7 mouse cellular contexts compared by ENCODE assay signal in genomic region chr9:108340258-108341138, GRCm38 (mm10). TPM values are rescaled to one million over a fixed set of nuclear protein-coding genes. Genes with fewer than 3 reads are reported as not detected.
DNase-seq lines count a peak whose midpoint lies in the region; ATAC-seq and TF ChIP-seq lines count a peak whose summit lies in the region.

No protein-coding gene starts in this region.

- H3K4me2 ChIP-seq in hindbrain, embryonic 15.5 days: peak overlapping the region; percentile 76
- H3K4me2 ChIP-seq in liver, embryonic 15.5 days: peak overlapping the region; percentile 72

- 70% methylated on average over 10 of the region's 10 CpGs for WGBS in hindbrain, embryonic 15.5 days
- 12% methylated on average over 10 of the region's 10 CpGs for WGBS in liver, embryonic 15.5 days (ENCODE audit: insufficient replicate concordance)

- TF ChIP-seq POLR2A in embryonic fibroblast, embryonic 13.5 days (IDR thresholded peaks at IDR 0.05; ENCODE audit: low read depth, low read length): peak; percentile 16; the same call in 1 of the 2 replicates

- DNase-seq in adrenal gland, postnatal 10 days: peak; percentile 45
- DNase-seq in natural killer cell, adult 2 months (ENCODE audit: low spot score in 2 of 2): peak; percentile 22 to 62
- DNase-seq in frontal cortex, postnatal 25 days (ENCODE audit: low spot score in 2 of 2): no peak
- DNase-seq in urinary bladder, postnatal 14 days (ENCODE audit: low spot score): no peak

- no peak for ATAC-seq in hindbrain, embryonic 15.5 days (ENCODE audit: low FRiP score, low read depth)
- ATAC-seq in liver, embryonic 15.5 days (ENCODE audit: insufficient read depth): peak; percentile 60

- no peak for TF ChIP-seq CTCF in embryonic fibroblast, embryonic 13.5 days (IDR thresholded peaks at IDR 0.05; ENCODE audit: borderline replicate concordance, insufficient read depth, low read length)

- H3K9me3 ChIP-seq in hindbrain, embryonic 15.5 days: no peaks in the 10 kb centered on the region
- H3K9me3 ChIP-seq in liver, embryonic 15.5 days (replicated peaks): no peaks in the 10 kb centered on the region

- peaks cover 9% of the 10 kb centered on the region for H3K4me1 ChIP-seq in embryonic fibroblast, embryonic 13.5 days (ENCODE audit: control insufficient read depth, insufficient read depth, low read length)
- peaks cover 21% of the 10 kb centered on the region for H3K4me1 ChIP-seq in hindbrain, embryonic 15.5 days (replicated peaks)
- H3K4me1 ChIP-seq in liver, embryonic 15.5 days (replicated peaks): peaks cover 64% of the 10 kb centered on the region

- H3K4me3 ChIP-seq in embryonic fibroblast, embryonic 13.5 days (ENCODE audit: insufficient read depth, low read length): peak overlapping the region; percentile 76
- peak overlapping the region; percentile 73 for H3K4me3 ChIP-seq in hindbrain, embryonic 15.5 days
- peak overlapping the region; percentile 88 for H3K4me3 ChIP-seq in liver, embryonic 15.5 days (replicated peaks)

- H3K27ac ChIP-seq in embryonic fibroblast, embryonic 13.5 days (ENCODE audit: insufficient read depth, low read length): peak overlapping the region; percentile 98
- H3K27ac ChIP-seq in hindbrain, embryonic 15.5 days (replicated peaks): no peak overlapping the region
- H3K27ac ChIP-seq in liver, embryonic 15.5 days (replicated peaks): peak overlapping the region; percentile 99

- H3K27me3 ChIP-seq in hindbrain, embryonic 15.5 days: no peaks in the 10 kb centered on the region
- no peaks in the 10 kb centered on the region for H3K27me3 ChIP-seq in liver, embryonic 15.5 days

- peaks cover 9% of the 10 kb centered on the region for H3K36me3 ChIP-seq in hindbrain, embryonic 15.5 days
- peaks cover 47% of the 10 kb centered on the region for H3K36me3 ChIP-seq in liver, embryonic 15.5 days (replicated peaks)

- H3K9ac ChIP-seq in hindbrain, embryonic 15.5 days: peak overlapping the region; percentile 83
- peak overlapping the region; percentile 95 for H3K9ac ChIP-seq in liver, embryonic 15.5 days

RNA-seq across cellular contexts. Expression of gene Gpx1, which starts 1.8 kb away (rescaled TPM):
- 100 to 1,000 TPM; 424 to 480 TPM for total RNA-seq in adrenal gland, postnatal 10 days (2021)
- 328 and 399 TPM in 2 replicates for polyA plus RNA-seq in embryonic fibroblast, embryonic 13.5 days (2011; ENCODE audit: insufficient read length, low read depth, missing spikeins)
- 444 and 458 TPM in 2 replicates for polyA plus RNA-seq in hindbrain, embryonic 15.5 days (2015; fragmentation: Nextera tagmentation; extraction: Ambion mirVana)
- polyA plus RNA-seq in liver, embryonic 15.5 days (2015; fragmentation: Nextera tagmentation; extraction: Ambion mirVana): 6,133 and 6,280 TPM in 2 replicates

RNA-seq across cellular contexts. Expression of gene Usp4, which starts 7.2 kb away (rescaled TPM):
- total RNA-seq in adrenal gland, postnatal 10 days (2021): 100 to 1,000 TPM; 101 to 111 TPM
- 93.4 and 102 TPM in 2 replicates for polyA plus RNA-seq in embryonic fibroblast, embryonic 13.5 days (2011; ENCODE audit: insufficient read length, low read depth, missing spikeins)
- 123 and 125 TPM in 2 replicates for polyA plus RNA-seq in hindbrain, embryonic 15.5 days (2015; fragmentation: Nextera tagmentation; extraction: Ambion mirVana)
- 65.1 and 76.5 TPM in 2 replicates for polyA plus RNA-seq in liver, embryonic 15.5 days (2015; fragmentation: Nextera tagmentation; extraction: Ambion mirVana)

RNA-seq across cellular contexts. Expression of gene Tcta, which starts 34.5 kb away (rescaled TPM):
- 10 to 100 TPM; 28.9 to 36.6 TPM for total RNA-seq in adrenal gland, postnatal 10 days (2021)
- polyA plus RNA-seq in embryonic fibroblast, embryonic 13.5 days (2011; ENCODE audit: insufficient read length, low read depth, missing spikeins): 22.9 and 24.5 TPM in 2 replicates
- polyA plus RNA-seq in hindbrain, embryonic 15.5 days (2015; fragmentation: Nextera tagmentation; extraction: Ambion mirVana): 52.7 and 53.0 TPM in 2 replicates
- polyA plus RNA-seq in liver, embryonic 15.5 days (2015; fragmentation: Nextera tagmentation; extraction: Ambion mirVana): 14.1 and 14.4 TPM in 2 replicates

RNA-seq across cellular contexts. Expression of gene Rhoa, which starts 34.6 kb away (rescaled TPM):
- total RNA-seq in adrenal gland, postnatal 10 days (2021): 100 to 1,000 TPM; 352 to 357 TPM
- 575 and 590 TPM in 2 replicates for polyA plus RNA-seq in embryonic fibroblast, embryonic 13.5 days (2011; ENCODE audit: insufficient read length, low read depth, missing spikeins)
- polyA plus RNA-seq in hindbrain, embryonic 15.5 days (2015; fragmentation: Nextera tagmentation; extraction: Ambion mirVana): 275 and 287 TPM in 2 replicates
- polyA plus RNA-seq in liver, embryonic 15.5 days (2015; fragmentation: Nextera tagmentation; extraction: Ambion mirVana): 190 and 202 TPM in 2 replicates

RNA-seq across cellular contexts. Expression of gene Amt, which starts 43.8 kb away (rescaled TPM):
- total RNA-seq in adrenal gland, postnatal 10 days (2021): 10 to 100 TPM in 1 of 2 experiments, 1 to 10 TPM in 1; 9.3 to 14.7 TPM
- polyA plus RNA-seq in embryonic fibroblast, embryonic 13.5 days (2011; ENCODE audit: insufficient read length, low read depth, missing spikeins): 2.6 and 3.7 TPM in 2 replicates
- polyA plus RNA-seq in hindbrain, embryonic 15.5 days (2015; fragmentation: Nextera tagmentation; extraction: Ambion mirVana): 27.0 and 28.3 TPM in 2 replicates
- 11.9 and 13.3 TPM in 2 replicates for polyA plus RNA-seq in liver, embryonic 15.5 days (2015; fragmentation: Nextera tagmentation; extraction: Ambion mirVana)

Comparison
In these comparisons a context has a peak if more than half of its experiments do, and no peak if none do; other contexts are left out.
1. DNase-seq: peak in adrenal gland, postnatal 10 days (single experiment) and natural killer cell, adult 2 months (2 of 2); none in frontal cortex, postnatal 25 days (0 of 2) and urinary bladder, postnatal 14 days (single experiment).
2. RNA of gene Gpx1, which starts 1.8 kb away (polyA plus RNA-seq): 6,133 to 6,280 TPM in liver, embryonic 15.5 days; 444 to 458 TPM in hindbrain, embryonic 15.5 days and 328 to 399 TPM in embryonic fibroblast, embryonic 13.5 days; every median in the first group is over 10 times any median in the second.
3. Peak in every context shown above with its lines, with median percentiles within 50 percentile points of each other: H3K4me3 ChIP-seq.